Mouse (Mus musculus): ENCODE measurements around the gene Adap1.

Gene Adap1

GRCm38 (mm10) chr5:139323260-139323924 is 2.0 kb downstream of the Adap1 start:
- DNase-seq (ENCODE audit: low spot score): no peak

DNA sequence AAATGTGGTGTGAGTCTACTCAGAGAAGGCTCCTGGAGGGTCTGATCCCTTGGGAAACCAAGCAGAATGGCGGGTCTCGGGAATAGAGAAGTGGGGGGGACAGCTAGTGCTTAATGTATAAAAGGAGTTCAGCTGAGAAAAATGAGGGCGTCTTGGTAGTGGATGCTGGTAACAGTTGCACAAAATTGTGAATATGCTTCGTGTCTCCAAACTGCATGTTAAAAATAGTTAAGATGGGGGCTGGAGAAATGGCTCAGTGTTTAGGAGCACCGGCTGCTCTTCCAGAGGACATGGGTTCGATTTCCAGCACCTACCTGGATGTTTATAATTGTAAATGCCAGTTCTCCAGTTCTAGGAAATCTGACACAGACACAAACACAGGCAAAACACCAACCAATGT is 4.1 kb downstream of the Adap1 start:
- no peak for DNase-seq (ENCODE audit: low spot score)

DNA sequence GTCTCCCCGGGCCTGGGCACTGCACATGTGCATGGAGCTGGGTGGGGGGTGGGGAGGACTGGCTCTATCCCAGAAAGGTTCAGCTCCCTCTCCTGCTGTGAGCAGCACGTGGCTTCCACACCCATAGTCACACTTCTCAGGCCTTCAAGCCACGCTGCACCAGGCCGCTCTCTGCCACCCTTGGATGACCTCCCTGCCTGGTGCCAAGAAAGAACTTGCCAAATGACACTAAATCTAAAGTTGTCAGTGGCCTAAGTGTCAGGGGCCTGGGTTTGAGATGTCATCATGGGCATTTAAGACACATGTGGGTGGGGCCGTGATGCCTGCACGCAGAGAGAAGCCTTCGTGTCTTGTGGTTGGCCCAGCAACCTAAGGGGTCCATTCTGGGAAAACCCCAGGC is 5.0 kb downstream of the Adap1 start:
- no peak for DNase-seq (ENCODE audit: low spot score)

DNA sequence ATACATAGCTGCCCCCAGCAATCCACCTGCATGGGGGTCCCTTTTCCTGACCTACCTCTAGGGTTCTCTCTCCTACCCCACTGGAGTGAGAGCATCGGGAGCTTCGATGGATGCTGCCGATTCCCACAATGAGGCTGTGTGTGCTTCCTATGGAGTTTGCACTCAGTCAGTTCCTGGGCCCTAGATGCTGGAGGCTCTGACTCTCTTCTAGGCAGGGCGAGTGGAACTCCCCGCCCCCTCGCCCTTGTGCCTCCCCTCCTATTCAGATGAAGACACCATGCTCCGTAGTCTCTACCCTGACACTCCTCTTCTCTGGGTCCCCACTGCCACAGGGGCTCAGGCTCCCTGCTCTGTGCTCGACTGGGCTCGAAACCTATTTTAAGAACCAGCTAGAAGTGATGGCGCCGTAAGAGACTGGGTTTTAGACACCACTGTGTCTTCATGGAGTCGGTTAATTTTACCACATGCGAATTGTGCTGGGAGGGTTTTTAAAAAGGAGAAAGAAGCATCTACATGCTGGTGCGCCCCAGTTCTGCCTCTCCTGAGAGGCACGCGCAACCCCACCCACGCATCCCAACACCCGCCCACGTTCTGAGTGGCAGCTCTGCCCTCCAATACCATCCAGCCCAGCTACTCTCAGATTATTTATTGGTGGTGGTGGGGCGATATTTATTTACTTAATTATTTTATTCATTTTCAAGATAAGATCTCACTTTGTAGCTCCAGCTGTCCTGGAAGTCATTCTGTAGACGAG is 7.5 kb downstream of the Adap1 start:
- no peak for DNase-seq (ENCODE audit: low spot score)

- no peak for DNase-seq (ENCODE audit: low spot score)
Observed at GRCm38 (mm10) chr5:139316982-139317675, 8.3 kb downstream of the Adap1 start.

DNA sequence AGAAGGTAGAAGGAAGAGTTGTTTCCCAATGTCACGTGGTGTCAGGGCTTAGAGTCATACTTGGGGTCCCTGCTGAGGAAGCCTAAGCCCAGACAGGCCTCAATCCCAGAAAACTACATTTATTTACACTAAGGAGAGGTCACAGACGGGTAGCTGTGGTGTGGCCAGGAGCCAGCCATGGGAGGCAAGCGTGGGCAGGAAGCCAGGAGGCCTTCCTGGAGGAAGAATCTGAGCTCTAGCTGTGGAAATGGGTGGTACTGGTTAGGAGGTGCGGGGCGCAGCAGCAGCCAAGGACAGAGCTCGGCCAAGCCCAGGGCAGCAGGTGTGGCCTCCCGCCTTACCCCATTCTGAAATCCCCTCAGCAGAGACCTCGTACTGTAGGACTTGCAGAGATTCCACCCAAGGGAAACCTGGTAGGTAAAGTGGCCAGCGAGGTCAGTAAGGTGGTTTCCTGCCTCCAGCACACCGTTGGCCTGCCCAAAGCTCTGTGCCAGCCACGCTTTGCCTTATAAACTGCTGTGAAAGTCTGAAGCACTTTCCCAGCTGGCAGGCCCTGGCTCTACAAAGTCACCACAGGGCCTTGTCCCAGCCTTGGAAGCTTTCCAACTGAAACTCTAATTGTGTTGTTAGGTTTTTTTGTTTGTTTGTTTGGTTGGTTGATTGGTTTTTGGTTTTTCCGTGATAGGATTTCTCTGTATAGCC is 10.3 kb downstream of the Adap1 start:
- DNase-seq (ENCODE audit: low spot score): no peak

DNA sequence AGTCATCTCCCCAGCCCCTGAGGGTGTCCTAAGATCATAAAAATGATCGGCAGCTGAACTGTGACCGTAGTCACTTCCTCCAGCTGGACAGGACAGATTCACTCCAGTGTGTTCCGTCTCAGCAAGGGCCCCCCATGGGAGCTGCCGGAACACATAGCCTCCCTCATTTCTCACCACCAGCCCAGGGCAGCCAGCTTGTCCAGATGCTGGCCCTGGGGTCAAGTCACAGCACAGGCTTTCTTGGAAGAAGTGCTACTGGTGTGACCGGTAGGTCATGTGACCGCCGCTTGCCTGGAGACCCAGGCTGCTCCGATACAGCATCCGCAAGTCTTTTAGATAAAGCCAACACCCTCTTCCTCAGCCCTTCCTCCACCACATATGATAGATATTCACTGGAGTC is 11.9 kb downstream of the Adap1 start:
- DNase-seq (ENCODE audit: low spot score): no peak

DNA sequence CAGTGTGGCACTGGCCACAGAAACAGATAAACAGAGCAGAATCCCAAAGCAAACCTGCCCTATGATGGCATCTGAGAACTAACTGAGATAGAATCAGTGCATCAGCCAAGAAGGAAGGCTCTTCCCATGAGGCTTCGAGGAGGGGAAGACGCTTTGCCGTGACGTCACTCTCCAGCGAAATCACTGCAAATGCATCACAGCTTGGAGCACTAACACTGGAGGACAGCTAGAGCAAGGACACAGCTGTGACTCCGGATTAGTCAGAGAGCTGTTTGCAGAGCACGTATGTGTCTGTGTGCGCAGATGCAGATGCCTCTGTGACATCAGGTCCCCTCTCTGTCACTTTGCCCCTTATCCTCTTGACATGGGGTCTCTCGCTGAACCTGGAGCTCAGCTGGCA is 13.6 kb downstream of the Adap1 start:
- DNase-seq (ENCODE audit: low spot score): no peak

DNA sequence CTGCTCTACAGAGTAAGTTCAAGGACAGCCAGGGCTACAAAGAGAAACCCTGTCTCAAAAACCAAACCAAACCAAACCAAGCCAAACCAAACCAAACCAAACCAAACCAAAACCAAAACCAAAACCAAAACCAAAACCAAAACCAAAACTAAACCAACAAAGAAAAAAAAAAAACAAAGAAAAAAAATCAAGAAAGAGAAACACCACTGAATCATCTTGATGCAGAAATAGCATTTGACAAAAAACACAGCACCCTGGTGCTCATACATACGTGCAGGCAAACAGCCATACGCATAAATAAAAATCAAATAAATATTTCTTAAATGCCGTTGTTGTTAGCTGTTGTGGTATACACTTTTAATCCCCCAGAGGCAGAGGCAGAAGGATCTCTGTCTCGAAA is 14.9 kb downstream of the Adap1 start:
- no peak for DNase-seq (ENCODE audit: low spot score)

DNA sequence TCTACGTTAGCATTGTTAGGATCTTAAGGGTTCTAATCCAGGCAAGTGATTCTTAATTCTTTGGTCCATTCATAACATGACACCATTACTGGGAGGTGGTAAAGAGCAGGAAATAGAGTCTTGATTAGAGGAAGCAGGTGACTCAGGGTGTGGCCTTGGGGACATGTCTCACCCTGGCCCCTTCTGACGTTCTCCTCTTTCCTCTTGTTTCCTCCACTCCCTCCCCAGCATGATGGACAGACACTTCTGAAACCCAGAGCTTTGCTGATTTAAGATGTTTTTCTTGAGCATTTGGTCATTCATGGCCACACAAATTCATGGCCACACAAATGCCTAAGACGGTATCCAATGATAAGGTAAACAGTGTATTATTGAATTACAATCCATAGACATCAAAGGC is 15.5 kb downstream of the Adap1 start:
- DNase-seq (ENCODE audit: low spot score): no peak

GRCm38 (mm10) chr5:139303646-139304061 is 21.8 kb downstream of the Adap1 start:
- no peak for DNase-seq (ENCODE audit: low spot score)

DNA sequence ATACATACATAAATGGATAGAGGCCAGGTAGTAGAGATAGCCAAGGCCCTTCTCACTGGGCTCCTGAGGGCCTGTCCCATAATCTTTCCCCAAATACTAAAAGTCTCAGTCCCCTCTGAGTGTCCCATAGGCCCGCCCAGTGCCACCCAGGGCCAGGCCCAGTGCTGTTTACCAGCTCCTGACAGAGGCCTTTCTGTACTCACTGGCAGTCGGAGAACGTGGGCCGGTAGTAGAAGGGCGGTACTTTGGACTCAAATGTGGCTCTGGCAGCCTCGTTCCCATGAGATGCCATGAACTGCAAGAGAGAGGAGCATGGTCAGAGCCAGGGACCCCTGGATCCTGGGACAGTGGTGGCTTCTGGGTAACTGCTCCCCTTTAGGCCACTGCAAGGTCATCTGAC is 23.3 kb downstream of the Adap1 start:
- DNase-seq (ENCODE audit: low spot score): no peak

GRCm38 (mm10) chr5:139297745-139298144 is 27.7 kb downstream of the Adap1 start:
- DNase-seq (ENCODE audit: low spot score): no peak

DNA sequence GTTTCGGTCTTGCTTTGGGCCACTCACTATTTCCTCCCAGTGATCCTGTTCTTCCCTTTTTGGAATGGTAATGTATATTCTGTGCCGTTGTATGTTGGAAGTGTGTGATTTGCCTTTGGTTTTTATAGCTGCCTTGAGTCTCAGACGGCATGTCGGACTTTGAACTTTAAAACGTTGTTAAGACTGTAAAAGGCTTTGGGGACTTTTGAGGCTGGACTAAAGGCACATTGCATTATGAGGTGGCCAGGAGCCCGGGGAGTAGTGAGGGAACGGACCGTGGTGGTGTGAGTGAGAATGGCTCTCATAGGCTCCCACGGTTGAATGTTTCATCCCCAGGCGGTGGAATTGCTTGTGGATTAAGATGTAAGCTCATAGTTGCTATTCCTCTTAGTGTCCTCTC is 28.3 kb downstream of the Adap1 start:
- no peak for DNase-seq (ENCODE audit: low spot score)

- no peak for DNase-seq (ENCODE audit: low spot score)
Observed at GRCm38 (mm10) chr5:139294089-139294488, 31.3 kb downstream of the Adap1 start.

- DNase-seq (ENCODE audit: low spot score): no peak
Observed at GRCm38 (mm10) chr5:139291811-139292560, 33.4 kb downstream of the Adap1 start.

- DNase-seq (ENCODE audit: low spot score): no peak
Observed at GRCm38 (mm10) chr5:139290467-139291259, 34.8 kb downstream of the Adap1 start.

- DNase-seq (ENCODE audit: low spot score): no peak
Observed at GRCm38 (mm10) chr5:139288591-139288990, 36.8 kb downstream of the Adap1 start.

- DNase-seq (ENCODE audit: low spot score): no peak
Observed at GRCm38 (mm10) chr5:139287787-139288186, 37.6 kb downstream of the Adap1 start.

DNA sequence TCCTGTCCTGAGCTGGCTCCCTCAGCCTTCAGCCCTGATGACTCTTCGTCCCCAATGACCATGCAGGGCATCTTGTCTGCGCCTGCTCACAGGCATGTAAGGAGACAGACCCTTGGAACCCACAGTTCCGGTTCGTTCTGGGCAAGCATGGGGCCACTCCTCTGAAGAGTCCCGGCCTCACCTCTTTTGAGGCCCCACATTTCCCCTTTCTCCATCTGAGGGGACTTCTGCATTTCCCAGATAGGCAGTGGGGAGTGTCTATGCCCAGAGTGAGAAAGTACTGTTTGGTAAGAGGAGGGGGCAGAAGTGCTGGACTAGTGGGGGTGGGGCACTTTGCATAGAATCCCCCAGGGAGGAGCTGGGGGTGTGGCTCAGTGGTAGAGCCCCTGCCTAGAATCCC is 38.3 kb downstream of the Adap1 start:
- DNase-seq (ENCODE audit: low spot score): no peak

All from ovary, postnatal 10 days (tissue).